Mouse (Mus musculus): ENCODE data around the gene Nek6.

Gene Nek6

DNA sequence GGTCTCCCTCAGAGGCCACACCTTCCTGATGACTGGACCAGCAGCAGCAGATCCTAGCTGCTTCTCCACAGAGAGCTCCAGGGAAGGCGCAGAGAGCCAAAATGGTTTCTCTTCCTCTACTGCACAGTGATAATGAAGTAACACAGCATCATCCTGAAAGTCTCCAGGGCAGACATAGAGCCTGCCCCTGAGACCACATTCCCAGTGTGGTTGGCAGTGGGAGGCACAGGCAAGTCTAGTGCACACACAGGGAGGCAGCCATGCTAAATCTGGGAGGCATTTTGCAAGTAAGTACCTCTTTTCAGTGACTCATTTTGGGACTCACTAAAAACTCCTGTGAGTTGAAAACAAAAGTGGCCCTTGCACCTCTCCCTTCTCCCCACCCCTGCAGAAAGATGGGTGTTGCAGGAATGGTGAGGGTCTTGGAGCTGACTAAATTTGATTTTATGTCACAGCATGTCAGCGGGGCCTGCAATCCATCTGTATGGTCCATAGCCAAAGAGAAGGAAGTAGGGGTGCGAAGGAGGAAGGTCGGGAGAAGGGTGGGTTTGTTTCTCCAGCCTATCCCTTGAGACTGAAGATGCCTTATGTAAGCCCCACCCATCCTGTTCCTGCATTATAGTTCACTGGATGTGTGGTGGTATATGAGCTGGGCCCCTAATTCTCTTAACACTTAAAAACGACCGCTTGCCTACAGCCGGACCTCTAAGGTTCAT, 2.3 kb upstream of the Nek6 start:
- DNase-seq (ENCODE audit: low read depth, low spot score) = no peak

DNA sequence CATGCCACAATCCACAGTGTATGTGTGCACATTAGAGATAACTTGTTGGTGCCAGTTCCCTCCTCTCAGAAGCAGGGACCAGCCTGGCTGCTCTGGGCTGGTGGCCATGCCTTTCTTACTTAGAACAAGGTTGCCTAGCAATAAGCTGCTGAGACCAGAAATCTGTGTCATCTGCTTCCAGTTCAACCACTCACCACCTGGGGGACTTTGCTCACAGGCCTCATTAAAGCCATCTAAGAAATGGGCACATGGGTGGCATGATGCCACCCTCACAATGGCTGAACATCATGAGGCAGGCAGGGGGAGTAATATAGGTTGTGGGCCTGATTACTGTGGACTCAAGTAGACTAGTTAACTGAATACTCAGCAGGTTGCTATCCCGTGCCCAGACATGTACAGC, 1.3 kb upstream of the Nek6 start:
- no peak for DNase-seq (ENCODE audit: low read depth, low spot score)

DNA sequence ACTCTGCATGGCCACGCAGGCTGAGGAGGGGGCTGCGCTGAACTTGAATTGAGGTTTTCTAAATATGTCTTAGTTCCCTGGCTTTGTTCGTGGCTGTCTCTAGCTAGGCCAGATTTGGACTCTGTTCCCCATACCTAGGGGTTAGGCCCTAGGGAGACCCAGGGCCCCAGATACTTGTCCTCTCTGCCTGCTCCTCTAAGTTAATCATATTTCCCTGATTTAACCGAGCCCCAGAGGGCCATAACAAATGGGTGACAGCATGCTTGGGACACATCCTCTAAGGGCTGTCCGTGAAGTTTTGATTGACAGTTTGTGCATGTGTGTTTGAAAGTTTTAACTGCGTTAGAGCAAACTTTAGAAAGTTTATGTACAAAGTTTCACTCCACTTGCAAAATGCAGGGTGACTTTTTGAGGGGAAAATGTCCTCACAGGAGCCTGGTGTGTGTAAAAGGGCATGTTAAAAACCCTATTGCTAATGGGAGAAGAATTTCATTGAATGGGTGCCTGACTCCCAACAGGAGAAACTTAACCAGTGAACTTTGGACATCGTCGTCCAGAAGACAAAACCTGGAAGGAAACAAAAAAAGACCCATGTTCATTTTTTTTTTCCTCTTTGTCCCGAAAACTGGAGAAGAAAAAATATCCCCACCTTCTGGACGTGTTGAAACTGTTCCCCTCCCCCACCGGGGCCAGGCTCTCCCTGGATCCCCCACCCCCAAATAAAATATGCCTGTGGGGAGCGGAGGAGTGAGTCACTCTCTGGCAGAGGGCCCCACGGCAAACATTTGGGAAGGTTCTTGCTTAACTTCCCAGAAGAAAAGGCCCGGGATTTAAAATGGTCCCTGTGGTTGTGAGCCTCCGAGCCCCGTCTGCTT, 1.1 kb downstream of the Nek6 start:
- no peak for DNase-seq (ENCODE audit: low read depth, low spot score)

DNA sequence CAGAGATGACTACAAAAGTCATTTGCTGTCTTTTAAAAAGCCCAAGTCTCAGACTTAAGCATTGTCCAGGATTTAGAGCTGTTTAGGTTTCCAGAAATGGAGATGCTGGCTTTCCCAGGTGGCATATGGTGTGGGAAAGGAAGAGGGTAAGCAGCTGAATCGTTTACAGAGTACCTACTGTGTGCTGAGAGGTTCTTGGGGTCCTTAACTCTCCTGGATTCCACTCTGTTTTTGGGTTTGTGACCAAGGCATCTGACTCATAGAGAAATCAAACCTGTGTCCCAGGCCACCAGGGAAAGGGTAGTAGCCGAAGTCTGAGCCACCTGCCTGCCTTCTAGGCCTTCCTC, 1.7 kb downstream of the Nek6 start:
- DNase-seq (ENCODE audit: low read depth, low spot score) = no peak

DNA sequence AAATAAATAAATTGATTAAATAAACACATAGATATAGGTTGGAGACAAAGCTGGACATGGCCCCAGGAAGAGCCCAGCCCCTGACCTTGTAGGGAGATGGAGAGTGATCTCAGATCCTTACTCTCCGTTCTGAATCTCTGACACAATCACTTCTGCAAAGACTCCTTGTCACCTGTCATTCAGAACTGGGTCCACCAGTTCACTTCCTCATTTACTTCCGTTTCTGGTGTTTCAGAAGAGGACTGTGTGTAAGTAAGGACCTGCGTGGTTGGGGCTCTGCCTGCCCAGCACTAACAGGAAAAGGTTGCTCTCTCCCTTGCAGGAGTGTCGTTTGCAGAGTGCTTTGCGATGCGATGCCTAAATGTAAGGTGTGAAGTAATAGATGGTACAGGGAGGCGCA, 3.0 kb downstream of the Nek6 start:
- DNase-seq (ENCODE audit: low read depth, low spot score) = no peak

DNA sequence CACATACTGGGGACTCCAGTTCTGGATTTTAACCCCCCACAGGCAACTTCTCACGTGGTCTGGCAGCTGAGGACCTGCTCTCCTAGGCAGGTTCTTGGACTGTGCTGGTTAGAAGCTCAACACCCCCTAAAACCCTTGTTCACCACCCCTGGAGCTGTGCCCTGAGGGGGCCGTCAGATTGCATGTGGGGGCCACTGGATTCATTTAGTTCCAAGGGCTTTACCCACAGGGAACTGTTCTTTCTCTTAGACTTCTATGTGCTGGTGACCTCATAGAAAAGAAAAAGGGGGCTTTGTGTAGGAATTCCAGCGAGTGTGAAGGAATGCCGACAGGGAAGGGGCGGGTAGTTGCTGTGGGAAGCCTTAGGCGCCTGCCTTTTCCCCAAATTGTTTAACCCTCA, 4.0 kb downstream of the Nek6 start:
- DNase-seq (ENCODE audit: low read depth, low spot score) = no peak

DNA sequence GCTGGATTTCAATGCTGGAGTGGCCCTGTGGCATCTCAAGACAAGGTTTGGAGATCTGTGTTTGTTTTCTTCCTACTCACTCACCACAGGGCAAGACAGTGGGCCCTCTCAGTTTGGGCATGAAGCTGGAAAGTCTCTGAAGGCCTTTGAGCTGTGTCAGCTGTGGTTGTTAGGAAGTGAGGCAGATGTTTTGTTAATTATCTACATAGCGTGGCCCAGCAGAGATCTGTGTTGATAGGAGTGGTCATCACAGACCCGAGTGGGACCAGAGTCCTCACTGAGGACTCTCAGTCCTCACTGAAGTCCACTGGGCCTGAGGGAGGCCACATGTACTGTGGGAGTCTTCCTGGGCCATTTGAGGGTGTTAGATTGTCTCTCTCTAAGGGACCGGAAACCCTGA, 5.0 kb downstream of the Nek6 start:
- DNase-seq (ENCODE audit: low read depth, low spot score) = no peak

DNA sequence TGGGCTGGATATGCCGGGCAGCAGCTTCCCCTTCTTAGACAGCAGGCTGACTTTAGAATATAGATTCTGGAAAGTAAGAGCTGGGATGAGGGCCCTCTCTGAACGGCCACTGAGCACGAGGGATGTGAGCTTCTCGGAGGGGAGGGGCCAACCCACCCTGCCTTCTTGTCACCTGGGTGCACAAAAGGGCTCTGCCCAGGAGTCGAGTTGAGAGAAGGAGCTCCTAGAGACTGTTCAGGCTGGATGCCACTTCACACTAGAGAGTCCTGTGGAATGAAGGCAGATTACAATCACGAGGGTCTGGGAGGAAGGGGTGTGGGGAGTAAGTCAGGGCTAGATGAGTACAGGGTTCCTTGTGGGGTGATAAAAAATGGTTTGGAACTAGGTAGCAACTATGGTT, 5.6 kb downstream of the Nek6 start:
- DNase-seq (ENCODE audit: low read depth, low spot score) = no peak

DNA sequence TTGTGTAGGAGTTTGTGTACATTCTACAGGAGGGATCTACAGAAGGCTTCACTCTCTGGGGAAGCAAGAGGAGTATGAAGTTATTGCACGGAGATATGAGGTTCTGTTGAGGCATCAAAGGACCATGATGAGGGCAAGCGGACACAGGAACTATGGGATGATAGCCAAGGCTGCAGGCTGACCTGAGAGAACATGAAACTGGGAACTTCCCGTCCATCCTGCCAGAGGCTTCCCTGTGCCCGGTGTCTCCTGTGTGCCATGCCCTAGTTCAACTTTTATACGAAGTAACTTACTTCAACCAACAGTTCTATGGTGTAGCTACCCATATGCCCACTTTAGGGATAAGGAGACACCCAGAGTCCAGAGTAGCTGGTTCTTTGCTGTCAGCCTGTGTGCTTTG, 7.3 kb downstream of the Nek6 start:
- no peak for DNase-seq (ENCODE audit: low read depth, low spot score)

DNA sequence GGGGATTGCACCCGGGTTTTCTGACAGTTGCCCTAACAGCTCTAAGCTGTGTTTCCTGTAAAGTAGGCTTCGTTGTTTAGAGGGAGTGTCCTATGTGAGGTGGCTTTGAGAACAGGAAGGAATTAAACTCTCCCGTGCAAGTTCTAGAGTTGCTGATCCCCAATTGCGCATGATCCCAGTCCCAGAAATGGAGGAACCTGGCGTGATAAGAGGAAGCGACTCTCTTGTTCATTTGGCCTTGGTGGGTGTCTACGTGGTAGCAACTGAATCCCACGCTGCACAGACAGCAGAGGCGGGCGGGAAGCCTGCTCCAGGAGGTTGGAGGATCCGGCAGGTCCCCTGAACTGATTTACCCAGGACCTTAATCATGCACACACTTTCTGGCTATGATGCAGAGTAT, 8.5 kb downstream of the Nek6 start:
- DNase-seq (ENCODE audit: low read depth, low spot score) = no peak

DNA sequence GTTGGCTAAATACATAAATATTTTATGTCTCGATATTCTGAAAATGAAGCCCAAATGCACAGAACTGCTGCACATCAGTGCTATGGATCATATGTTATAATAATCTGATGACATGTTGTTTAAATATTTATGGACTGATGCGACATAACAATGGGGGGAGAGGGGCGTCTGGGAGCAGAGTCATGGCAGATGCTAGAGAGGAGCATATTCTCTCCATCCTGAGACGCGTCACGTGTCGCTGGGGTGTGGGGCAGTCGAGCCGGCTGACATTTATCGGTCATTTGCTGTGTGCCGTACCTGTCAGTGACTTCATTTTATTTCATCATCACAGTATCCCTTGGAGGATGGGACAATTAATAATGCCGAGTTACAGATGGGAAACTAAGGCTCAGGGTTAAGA, 10.2 kb downstream of the Nek6 start:
- no peak for DNase-seq (ENCODE audit: low read depth, low spot score)

DNA sequence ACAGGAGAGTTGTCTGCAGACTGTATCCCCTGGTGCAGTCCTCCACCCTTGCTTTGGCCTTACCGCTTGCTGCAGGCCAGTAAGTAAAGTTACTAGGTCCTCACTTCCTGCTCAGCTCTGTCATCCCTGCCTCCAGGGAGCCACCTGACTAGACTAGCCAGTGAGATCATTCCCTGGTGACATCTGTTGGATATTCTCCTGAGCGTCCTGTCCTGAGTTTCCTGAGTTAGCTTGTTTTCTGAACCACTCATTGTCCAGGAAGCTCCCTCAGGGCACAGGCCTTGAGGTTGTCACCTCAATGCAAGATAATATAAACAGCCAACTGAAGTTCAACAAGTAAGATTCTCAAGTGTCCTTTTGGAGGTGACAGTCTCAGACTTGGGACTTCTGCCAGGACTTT, 10.9 kb downstream of the Nek6 start:
- no peak for DNase-seq (ENCODE audit: low read depth, low spot score)

DNA sequence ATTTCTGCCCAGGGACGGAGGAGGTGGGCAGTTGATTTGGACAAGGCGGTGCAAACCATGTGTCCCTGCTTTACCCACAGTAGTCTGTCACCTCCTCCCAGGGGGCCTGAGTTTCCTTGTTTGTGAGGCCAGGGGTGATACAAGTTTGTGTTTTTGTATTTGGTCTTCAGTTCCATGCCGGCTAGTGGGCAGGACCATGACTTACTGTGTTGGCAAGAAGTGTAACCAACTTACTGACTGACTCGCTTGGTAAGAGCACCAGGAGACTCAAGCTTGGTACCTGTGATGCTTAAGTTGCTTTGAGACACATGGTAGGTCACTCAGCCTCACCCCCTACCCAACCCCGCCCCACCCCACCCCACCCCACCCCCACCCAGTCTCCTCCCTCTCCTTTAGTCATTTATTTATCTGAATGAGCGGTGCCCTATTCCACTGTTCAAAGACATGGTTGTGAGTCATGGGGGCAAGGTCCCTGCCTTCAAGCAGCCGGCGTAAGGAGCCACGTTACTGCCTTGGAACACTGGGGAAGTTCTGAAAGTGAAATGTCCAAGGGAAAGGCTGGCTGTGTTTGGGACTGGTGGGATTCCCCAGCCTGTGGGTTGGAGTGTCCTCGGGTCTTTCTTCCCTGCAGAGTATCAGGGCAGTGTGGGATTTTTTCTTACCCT, 12.5 kb downstream of the Nek6 start:
- DNase-seq (ENCODE audit: low read depth, low spot score) = no peak

DNA sequence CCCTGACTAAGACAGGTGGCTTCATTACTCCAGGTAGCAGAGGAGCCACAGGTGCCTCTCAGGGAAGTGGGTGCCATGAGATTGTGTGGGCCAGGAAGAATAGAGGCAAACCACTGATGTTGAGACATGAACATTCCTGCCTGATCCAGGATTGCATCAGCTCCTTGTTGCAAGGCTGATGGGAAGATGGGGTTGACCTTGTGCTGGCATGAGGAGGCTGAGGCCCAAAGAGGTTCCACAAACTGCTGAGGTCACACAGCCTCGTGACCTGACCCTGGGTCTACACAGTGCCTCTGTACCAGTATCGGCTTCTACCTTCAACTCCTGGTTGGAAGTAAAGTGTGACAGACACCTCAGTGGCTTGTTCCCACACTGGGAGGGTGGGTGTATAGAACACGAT, 13.6 kb downstream of the Nek6 start:
- no peak for DNase-seq (ENCODE audit: low read depth, low spot score)

DNA sequence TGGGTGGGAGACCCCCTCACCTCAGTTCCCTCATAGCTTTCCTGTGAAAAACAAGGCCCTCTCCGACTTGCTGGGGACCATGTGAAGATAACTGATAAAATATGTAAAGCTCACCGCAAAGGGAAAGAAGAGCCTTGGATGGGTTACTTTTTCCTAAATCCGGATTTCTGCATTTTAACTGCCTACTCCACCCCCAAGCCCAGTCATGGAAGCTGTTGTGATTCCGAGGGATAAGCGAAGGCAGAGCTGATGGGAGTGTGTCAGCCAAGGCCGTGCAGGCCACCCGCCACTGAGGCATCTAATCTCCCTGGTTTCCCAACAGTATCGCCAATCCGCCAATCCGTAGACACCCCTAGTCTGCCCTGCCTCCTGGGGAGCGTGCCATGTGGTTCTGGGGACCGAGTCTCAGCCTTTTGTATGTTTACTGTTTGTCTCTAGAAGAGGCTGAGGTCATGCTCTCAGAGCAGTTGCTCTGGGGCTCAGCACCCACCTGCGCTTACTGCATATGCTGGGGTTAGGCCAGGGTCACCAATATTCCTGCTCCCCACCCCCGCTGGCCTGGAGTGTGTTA, 18.2 kb downstream of the Nek6 start:
- no peak for DNase-seq (ENCODE audit: low read depth, low spot score)

DNA sequence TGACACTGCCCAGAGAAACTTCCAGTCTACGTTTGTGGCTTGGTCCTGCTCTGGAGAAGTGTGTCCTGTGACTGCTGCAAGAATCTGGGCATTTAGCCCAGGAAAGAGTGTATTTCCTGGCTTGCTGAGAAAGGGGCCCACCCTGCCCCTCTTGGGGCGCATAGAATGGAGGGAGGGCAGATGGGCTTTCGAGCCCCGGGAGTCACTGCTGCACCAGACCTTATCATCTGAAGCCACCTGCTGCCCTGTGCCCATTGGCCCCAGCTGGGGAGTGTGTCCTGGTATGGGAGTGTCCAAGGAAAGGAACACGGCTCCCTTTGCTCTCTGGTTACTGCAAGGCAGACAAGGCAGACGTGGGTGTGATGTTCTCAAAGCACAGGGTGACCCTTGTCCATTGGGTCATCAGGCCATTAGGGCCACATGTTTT, 19.5 kb downstream of the Nek6 start:
- DNase-seq (ENCODE audit: low read depth, low spot score) = no peak

DNA sequence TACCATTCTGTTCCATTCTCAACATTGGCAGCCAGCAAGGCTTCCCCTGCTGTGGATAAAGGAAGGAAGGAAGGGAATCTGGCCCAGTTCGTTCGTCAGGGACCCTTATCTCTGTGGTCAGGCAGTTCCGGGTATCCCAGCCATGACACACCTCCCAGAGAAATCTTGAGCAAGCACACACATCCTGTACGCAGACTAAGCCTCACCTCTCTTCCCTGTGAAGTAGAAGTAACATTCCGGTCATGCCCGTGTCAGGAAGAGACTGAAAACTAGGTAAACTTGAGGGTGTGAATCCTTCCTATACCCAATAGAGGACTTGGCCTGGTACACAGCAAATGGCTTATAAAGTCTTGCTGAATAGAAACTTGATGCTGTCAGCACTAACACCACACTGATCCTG, 21.9 kb downstream of the Nek6 start:
- no peak for DNase-seq (ENCODE audit: low read depth, low spot score)

DNA sequence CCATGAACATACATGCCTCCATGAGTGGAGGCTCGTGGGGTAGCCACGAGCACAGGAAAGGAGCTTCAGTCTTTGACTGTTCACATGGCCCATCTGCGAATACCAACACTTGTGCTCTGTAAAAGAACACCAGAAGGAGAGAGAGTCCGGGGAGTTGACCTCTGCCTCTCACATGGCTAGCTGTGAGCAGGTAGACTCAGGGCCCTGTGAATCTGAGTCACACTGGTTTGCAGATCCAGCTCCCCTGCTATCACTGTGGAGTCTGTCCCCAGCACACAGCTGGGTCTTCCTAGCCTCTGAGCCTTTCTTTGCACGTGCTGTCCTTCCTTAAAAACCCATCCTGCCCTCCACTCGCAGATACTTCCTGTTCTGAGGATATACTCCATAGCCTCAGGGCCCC, 22.3 kb downstream of the Nek6 start:
- no peak for DNase-seq (ENCODE audit: low read depth, low spot score)

DNA sequence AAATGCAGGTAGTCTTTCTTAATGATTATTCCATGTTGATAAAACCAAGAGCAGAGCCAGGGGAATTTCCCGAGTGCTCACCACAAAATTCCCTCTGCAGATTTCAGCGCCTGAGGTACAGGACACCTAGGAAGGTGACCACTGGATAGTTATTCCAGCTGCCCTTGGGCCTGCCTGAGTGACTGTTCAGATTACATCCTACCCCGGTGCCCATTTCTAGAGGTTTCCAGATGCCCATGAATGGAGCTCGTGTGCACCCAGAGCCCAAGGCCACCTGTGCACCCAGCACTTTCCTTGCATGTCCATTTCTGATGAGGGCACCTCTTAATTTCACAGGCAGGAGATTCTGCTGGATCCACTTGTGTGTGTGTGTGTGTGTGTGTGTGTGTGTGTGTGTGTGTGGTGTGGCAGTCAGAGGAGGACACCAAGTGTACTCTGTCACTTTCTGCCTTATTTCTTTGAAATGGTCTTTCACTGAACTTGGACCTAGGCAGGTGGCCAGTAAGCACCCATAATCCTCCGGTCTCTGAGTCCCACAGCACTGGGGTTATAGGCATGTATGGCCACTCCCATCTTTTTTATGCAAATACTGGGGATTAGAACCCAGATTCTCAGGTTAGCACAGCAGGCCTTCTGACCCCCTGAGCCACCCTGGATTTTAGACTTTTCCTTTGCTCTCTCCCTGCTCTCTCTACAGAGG, 22.9 kb downstream of the Nek6 start:
- DNase-seq (ENCODE audit: low read depth, low spot score) = no peak

DNA sequence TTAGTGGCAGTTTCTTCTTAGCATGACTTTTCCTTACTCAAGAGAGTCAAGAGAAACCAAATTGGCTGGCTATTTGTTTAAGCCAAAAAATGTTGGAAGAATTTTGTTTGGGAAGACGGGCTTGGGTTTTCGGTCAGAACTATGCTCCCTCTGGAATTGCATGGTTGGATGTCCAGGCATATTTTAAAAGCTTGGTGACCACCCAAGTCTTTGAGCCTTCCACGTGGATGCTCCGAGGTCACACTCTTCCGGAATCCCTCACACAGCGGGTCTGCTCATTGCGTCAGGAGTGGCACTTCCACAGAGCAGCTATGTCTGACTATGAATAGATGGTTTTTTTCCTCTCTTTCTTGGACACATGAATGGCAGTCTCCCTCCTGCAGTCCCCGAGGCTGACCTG, 23.6 kb downstream of the Nek6 start:
- no peak for DNase-seq (ENCODE audit: low read depth, low spot score)

DNA sequence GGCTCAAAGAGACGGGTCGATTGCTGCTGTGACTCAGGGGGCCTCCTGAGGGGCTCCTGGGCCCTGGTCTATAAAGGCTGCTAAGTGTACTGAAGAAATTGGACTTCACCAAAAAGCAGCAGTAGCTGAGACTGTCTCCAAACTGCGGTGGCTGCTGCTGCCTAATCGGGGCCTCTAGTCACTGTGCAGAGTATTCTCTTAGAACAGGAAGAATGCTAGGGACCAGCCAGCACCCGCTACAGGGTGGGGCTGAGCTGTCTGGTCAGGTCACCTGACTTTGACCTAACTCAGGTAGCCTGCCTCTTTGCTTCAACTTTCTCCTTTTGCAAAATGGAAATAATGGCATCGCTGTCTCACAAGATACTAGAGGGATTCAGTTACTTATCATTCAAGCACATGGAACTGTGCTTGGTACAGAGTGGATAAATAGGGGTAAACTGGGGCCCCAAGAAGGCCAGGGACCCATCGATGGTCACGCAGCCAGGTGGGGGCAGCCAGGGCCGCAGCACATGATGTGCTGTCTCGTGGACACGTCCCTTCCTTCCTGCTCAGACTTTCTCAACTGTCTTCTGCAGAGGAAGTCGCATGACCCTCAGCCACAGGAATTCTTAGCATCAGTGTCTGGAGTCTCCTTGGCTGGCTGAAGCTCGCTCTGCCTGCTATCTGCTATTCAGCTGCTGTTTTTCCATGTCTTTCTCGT, 24.2 kb downstream of the Nek6 start:
- no peak for DNase-seq (ENCODE audit: low read depth, low spot score)

All from embryo, embryonic 11.5 days (tissue).